Mouse (Mus musculus) E14TG2a.4 (cell line): ENCODE data around the gene Ifrd1.

Source experiments
- H3K27me3 ChIP-seq: 2 replicates; pipeline ENCODE4 v1.6.1; 2014; ENCODE audit warnings: low read length, control low read depth; ENCODE audit not compliant: insufficient read depth
- H3K36me3 ChIP-seq: 2 replicates; pipeline ENCODE4 v1.6.1; 2014; ENCODE audit warnings: low read length, control low read depth; ENCODE audit not compliant: insufficient read depth
- H3K4me1 ChIP-seq: replicated peaks from 2 replicates; pipeline ENCODE4 v1.6.1; 2014; ENCODE audit warnings: low read depth, low read length, control low read depth
- H3K4me3 ChIP-seq: replicated peaks from 2 replicates; pipeline ENCODE4 v1.5.1; 2014; ENCODE audit warnings: mild to moderate bottlenecking, low read length
- H3K9me3 ChIP-seq: 2 replicates; pipeline ENCODE4 v1.6.1; 2014; ENCODE audit warnings: low read length, control low read depth
- CTCF ChIP-seq: conservative IDR thresholded peaks from 2 replicates; pipeline ENCODE4 v1.5.1; 2014; ENCODE audit warnings: low read length
- NANOG ChIP-seq: IDR thresholded peaks from 2 replicates; pipeline ENCODE4 v1.6.1; 2014; ENCODE audit warnings: borderline replicate concordance, low read length, mixed read lengths
- POU5F1 ChIP-seq: IDR thresholded peaks from 2 replicates; pipeline ENCODE4 v1.6.1; 2014; ENCODE audit warnings: low read length, borderline replicate concordance

Ifrd1 gene

GRCm38 (mm10) chr12:40164621-40165020, 83.7 kb downstream of the Ifrd1 start:
- no peaks in the 10 kb centered on the region for H3K4me1 ChIP-seq
- H3K36me3 ChIP-seq: no peaks in the 10 kb centered on the region
- no peak overlapping the region for H3K4me3 ChIP-seq
- no peak for TF ChIP-seq NANOG
- TF ChIP-seq CTCF: peak; percentile 55
- H3K9me3 ChIP-seq: no peaks in the 10 kb centered on the region
- no peaks in the 10 kb centered on the region for H3K27me3 ChIP-seq

GRCm38 (mm10) chr12:40160777-40161176, 87.5 kb downstream of the Ifrd1 start:
- no peak for TF ChIP-seq CTCF
- no peak for TF ChIP-seq NANOG
- TF ChIP-seq POU5F1: no peak
- Histone ChIP-seq H3K4me1 (no peaks in the 10 kb centered on the region), H3K4me3 (no peak overlapping the region), H3K27me3 (no peaks in the 10 kb centered on the region), H3K36me3 (no peaks in the 10 kb centered on the region), H3K9me3 (no peaks in the 10 kb centered on the region)

GRCm38 (mm10) chr12:40154188-40154587, 94.1 kb downstream of the Ifrd1 start:
- TF ChIP-seq CTCF (no peak), POU5F1 (no peak), NANOG (no peak)
- no peaks in the 10 kb centered on the region for H3K4me1 ChIP-seq
- H3K4me3 ChIP-seq: no peak overlapping the region
- no peaks in the 10 kb centered on the region for H3K9me3 ChIP-seq
- H3K27me3 ChIP-seq: no peaks in the 10 kb centered on the region
- H3K36me3 ChIP-seq: no peaks in the 10 kb centered on the region

- no peaks in the 10 kb centered on the region for H3K36me3 ChIP-seq
- H3K27me3 ChIP-seq: no peaks in the 10 kb centered on the region
- H3K4me1 ChIP-seq: no peaks in the 10 kb centered on the region
- TF ChIP-seq NANOG: no peak
- H3K4me3 ChIP-seq: no peak overlapping the region
- H3K9me3 ChIP-seq: no peaks in the 10 kb centered on the region
These were observed 95.8 kb downstream of the Ifrd1 start for GRCm38 (mm10) chr12:40152353-40153069.
